9 mouse cellular contexts compared by ENCODE assay signal in the genomic region with DNA sequence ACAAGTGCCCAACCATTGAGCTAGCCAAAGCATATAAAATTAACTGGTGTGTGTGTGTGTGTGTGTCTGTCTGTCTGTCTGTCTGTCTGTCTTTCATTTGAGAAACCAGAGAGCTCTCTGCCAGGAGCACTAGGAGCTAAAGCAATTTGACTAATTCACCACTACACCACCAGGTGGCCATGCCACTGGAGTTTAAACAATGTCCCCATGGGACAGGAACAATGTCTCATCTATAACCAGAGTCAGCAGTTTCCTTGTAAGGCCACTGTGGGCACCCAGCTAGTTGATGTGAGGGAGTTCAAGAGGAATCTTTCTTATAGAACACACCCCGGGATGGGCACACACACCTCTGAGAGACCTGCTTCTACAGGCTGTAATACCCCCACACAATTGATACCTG. TPM values are rescaled to one million over a fixed set of nuclear protein-coding genes. Genes with fewer than 3 reads are reported as not detected.
DNase-seq lines count a peak whose midpoint lies in the region; ATAC-seq lines count a peak whose summit lies in the region.
"Had no signal": no experiment of that assay in that cellular context is flagged by ENCODE, and none has a peak within 500 bp of the region (broad histone marks: within the 10 kb centered on the region; RNA-seq: fewer than 3 reads in every experiment).

No protein-coding gene starts in this region.

- 70% methylated on average over 1 of the region's 1 CpGs for WGBS in heart, embryonic 12.5 days
- 68% methylated on average over 1 of the region's 1 CpGs for WGBS in hindbrain, embryonic 12.5 days

- no peaks in the 10 kb centered on the region for H3K36me3 ChIP-seq in heart, embryonic 12.5 days
- H3K36me3 ChIP-seq in hindbrain, embryonic 12.5 days = no peaks in the 10 kb centered on the region
- H3K36me3 ChIP-seq: neural tube, embryonic 13.5 days had no signal

- no peak for ATAC-seq in heart, embryonic 12.5 days (ENCODE audit: insufficient number of reproducible peaks, low FRiP score)
- no peak for ATAC-seq in hindbrain, embryonic 12.5 days (ENCODE audit: low FRiP score)

- peak; percentile 42 for DNase-seq in heart, adult 8-10 months (ENCODE audit: low spot score)
- peak; percentile 57 for DNase-seq in CD4-positive, CD25-positive, alpha-beta regulatory T cell, adult 2 months (ENCODE audit: low read depth, low spot score)
- DNase-seq in brain, adult 2 months (ENCODE audit: low read depth, low spot score) = peak; percentile 55
- peak; percentile 69 for DNase-seq in kidney, postnatal 10 days
- DNase-seq in retina, embryonic 14.5 days (ENCODE audit: low spot score) = peak; percentile 51
- no peak for DNase-seq in Muller cell, postnatal 12 days (ENCODE audit: inconsistent ontology term)

- no peak overlapping the region for H3K4me3 ChIP-seq in heart, embryonic 12.5 days
- no peak overlapping the region for H3K4me3 ChIP-seq in hindbrain, embryonic 12.5 days
- H3K4me3 ChIP-seq: neural tube, embryonic 13.5 days had no signal

- H3K4me2 ChIP-seq in heart, embryonic 12.5 days = no peak overlapping the region
- H3K4me2 ChIP-seq in hindbrain, embryonic 12.5 days (replicated peaks) = no peak overlapping the region
- H3K4me2 ChIP-seq: neural tube, embryonic 13.5 days had no signal

- peaks cover 17% of the 10 kb centered on the region for H3K4me1 ChIP-seq in heart, embryonic 12.5 days (replicated peaks)
- H3K4me1 ChIP-seq in hindbrain, embryonic 12.5 days = 0 out of 2 replicates have a peak, but pooled peaks cover 6% of the 10 kb centered on the region
- H3K4me1 ChIP-seq: neural tube, embryonic 13.5 days had no signal

- H3K9ac ChIP-seq in heart, embryonic 12.5 days = no peak overlapping the region
- no peak overlapping the region for H3K9ac ChIP-seq in hindbrain, embryonic 12.5 days
- H3K9ac ChIP-seq: neural tube, embryonic 13.5 days had no signal

- H3K27ac ChIP-seq in heart, embryonic 12.5 days (ENCODE audit: poor library complexity, severe bottlenecking) = no peak overlapping the region
- no peak overlapping the region for H3K27ac ChIP-seq in hindbrain, embryonic 12.5 days
- H3K27ac ChIP-seq: neural tube, embryonic 13.5 days had no signal

- H3K9me3 ChIP-seq in heart, embryonic 12.5 days (replicated peaks) = no peaks in the 10 kb centered on the region
- no peaks in the 10 kb centered on the region for H3K9me3 ChIP-seq in hindbrain, embryonic 12.5 days (replicated peaks)
- H3K9me3 ChIP-seq: neural tube, embryonic 13.5 days had no signal

- no peaks in the 10 kb centered on the region for H3K27me3 ChIP-seq in heart, embryonic 12.5 days (replicated peaks)
- H3K27me3 ChIP-seq in hindbrain, embryonic 12.5 days = no peaks in the 10 kb centered on the region
- H3K27me3 ChIP-seq: neural tube, embryonic 13.5 days had no signal

RNA-seq across cellular contexts. Expression of a gene that starts 20.9 kb away (rescaled TPM):
- 10 to 100 TPM in 3 of 4 experiments, 1 to 10 TPM in 1; 7.9 to 11.9 (median 11.1) TPM for total RNA-seq in heart, adult 8-10 months (2022)
- polyA plus RNA-seq in heart, embryonic 12.5 days (2016; fragmentation: Nextera tagmentation; extraction: Ambion mirVana) = 20.6 and 21.6 TPM in 2 replicates
- 17.0 and 18.0 TPM in 2 replicates for polyA plus RNA-seq in hindbrain, embryonic 12.5 days (2016; fragmentation: Nextera tagmentation; extraction: Ambion mirVana)

RNA-seq across cellular contexts. Expression of a gene that starts 51.4 kb away (rescaled TPM):
- 1 to 10 TPM; 3.3 to 5.6 (median 4.7) TPM for total RNA-seq in heart, adult 8-10 months (2022)
- 0.76 and 1.0 TPM in 2 replicates for polyA plus RNA-seq in heart, embryonic 12.5 days (2016; fragmentation: Nextera tagmentation; extraction: Ambion mirVana)
- polyA plus RNA-seq in hindbrain, embryonic 12.5 days (2016; fragmentation: Nextera tagmentation; extraction: Ambion mirVana) = 1.2 and 1.6 TPM in 2 replicates

RNA-seq across cellular contexts. Expression of a gene that starts 58.1 kb away (rescaled TPM):
- total RNA-seq in heart, adult 8-10 months (2022) = under 1 TPM; 0.32 to 0.87 (median 0.75) TPM
- 3.9 and 4.5 TPM in 2 replicates for polyA plus RNA-seq in heart, embryonic 12.5 days (2016; fragmentation: Nextera tagmentation; extraction: Ambion mirVana)
- 0.73 and 0.75 TPM in 2 replicates for polyA plus RNA-seq in hindbrain, embryonic 12.5 days (2016; fragmentation: Nextera tagmentation; extraction: Ambion mirVana)
